Mouse (Mus musculus) left cerebral cortex, postnatal 10 days (tissue): ENCODE data around the gene Robo1. TPM values are rescaled to one million over a fixed set of nuclear protein-coding genes. Genes with fewer than 3 reads are reported as not detected.

ENCODE experiments used
- DNase-seq, 2 experiments: peaks; one replicate each; pipeline ENCODE4 v3.0.0; 2021 to 2022; ENCODE audit warnings: low spot score in 2 of 2, mixed read lengths in 1 of 2; ENCODE audit errors: extremely low spot score in 1 of 2
- intact Hi-C: fragments of 180-260 bp; cut with DNase I; formaldehyde crosslinking; loops from one replicate; pipeline ENCODE4 v1.15.1; 2025
- total RNA-seq, 2 experiments: library from RNA; stranded (reverse); gene quantifications; 2 replicates each; pipeline ENCODE4 v1.2.3; 2021

Gene Robo1
- total RNA-seq, 2 experiments from 2014 or later: 96.8 to 101 TPM

DNA sequence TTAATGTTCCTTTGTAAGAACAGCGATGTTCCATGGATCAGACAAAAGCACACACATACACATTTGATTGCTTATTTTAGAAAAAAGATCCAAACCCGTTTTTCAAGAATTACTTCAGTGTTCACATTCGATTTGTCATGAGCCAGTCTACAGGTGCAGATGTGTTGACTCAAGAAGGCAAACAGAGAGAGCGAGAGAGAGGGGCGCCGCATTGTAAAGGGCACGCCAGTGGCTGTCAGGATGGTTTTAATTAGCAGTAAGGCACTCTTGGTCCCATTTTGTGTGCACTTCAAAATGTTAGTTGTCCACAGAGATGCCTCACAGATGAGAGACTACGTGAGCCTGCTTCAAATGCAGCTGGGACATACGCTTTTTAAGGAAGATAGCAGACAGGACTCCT, 470.4 kb downstream of the Robo1 start:
- intact Hi-C loops: no loop called here
- no peak for DNase-seq

DNA sequence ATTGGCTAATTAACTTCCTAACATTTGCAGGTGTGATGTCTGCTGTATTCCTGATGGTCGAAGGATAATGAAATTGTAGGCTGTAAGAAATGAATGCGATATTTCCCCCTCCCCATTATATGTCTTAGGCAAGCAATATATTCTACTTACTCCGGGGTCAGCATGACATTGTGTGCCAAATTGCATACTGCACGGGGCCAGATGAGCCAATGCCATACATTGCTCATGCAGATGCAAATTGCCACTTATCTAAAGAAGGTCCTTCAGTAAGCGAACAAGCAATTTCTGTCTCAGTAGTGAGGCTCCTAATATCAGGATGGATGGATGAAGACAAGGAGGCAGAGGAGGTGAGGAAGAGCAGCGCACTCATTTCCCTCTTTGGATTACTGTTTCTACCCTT, 474.1 kb downstream of the Robo1 start:
- DNase-seq: no peak
- intact Hi-C loops: no loop called here

DNA sequence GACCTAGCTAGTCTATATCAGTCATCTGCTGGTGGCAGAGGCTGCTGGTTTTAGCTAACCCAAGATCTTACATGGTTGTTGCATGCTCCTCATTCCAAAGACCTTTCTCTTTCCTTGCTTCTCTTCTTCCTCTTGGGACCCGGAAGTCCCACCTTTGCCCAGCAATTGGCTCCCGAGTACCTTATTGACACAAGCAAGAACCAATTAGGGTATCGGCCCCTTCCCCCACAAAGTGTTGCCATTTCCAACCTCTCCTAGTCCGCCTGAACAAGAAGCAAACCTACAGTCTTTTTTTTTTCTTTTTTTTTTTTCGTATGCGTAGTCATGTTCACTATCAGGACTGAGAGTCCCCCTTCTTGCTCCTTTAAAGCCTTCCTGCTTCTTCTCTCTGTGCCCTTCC, 478.0 kb downstream of the Robo1 start:
- DNase-seq: no peak

DNA sequence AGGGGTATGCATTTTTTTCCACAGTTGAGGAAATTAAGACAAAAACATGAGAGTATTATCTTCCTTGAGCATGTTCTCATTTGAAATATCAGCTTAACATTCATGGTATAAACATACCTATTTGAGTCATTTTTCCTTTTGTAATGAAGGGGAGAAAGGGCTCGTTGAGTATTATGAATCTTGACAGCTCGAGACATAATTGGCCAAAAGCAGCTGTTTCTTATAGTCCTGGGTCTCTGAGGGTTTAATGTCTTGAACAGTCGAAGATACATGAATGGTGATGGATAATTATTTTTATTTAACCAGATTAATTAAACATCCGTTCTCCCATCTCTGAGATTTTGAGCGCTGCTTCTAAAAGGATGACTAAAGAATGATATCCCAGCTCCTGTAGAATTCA, 478.5 kb downstream of the Robo1 start:
- intact Hi-C loops: no loop called here

More for the DNA sequence above, 478.0 kb downstream of the Robo1 start:
- intact Hi-C loops: no loop called here

DNA sequence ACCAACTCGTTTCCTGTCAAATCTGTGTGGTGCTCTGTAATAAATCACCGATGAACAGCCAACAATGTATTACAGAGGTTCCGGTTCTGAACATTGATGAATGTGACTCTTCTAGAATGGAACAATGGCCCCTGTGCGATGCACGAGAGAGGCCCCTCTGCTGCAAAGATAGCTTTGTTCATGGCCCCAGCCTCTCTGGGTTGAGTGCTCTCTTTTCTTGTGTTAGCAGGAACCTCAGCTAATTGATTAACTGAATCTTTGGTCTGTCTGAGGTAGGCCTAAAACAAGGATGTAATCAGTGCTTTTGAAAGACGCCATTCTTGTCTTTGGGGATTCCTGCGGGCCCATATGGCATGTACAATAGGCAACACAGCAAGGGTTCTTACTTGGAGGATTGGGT, 479.9 kb downstream of the Robo1 start:
- DNase-seq: no peak
- intact Hi-C loops: no loop called here

More for the DNA sequence above, 478.5 kb downstream of the Robo1 start:
- DNase-seq: no peak

DNA sequence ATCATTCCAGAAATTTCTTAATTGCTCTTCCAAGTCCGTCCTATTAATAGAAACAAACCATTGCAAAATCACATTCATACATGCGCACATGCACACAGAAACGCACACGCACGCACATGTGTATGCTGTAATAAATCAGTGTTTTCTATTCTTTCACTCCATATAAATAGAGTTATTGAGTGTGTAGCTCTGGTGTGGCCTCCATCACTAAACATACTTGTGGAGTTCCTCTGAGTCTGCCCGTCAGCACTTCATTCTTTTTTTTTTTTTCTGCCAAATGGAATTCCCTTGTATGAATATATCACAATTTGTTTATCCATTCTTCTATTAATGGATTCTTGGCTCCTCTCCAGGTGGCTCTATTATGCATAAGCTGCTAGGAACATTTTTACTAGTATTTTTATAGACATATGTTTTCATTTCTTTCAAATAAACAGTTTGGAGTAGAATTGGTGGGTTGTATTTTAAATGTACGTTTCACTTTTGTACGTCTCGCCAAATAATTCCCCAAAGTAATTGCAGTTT, 483.1 kb downstream of the Robo1 start:
- no peak for DNase-seq
- intact Hi-C loops: no loop called here

DNA sequence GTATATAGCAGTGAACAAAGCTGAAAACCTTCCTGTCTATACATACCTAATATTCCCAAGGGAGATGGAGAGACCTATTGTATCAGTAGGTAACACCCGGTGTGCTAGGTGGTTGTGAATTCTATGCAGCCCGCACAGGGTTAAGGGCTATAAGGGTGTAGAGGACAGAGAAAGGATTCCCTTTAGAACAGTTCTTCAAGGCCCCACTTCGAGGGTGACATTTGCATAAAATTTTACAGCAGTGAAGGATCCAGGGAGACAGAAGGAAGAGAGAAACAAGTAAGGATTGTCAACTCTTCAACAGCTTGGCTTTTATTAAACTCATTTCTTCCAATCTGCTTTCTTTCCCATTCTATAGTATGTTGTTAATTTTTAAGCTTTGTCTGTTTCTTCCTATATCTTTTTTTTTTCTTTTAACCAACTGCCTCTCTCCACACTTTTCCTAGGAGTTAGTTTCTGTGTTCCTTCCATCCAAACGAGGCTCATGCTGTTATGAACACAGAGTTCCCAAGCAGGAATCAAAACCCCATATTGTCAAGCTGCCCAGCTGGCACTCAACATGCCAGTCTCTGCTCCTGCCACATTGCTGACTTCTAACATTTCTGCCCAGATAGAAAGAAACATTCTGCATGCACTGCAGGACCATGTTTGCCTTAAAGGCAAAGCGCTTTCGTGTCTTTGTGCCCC, 486.7 kb downstream of the Robo1 start:
- DNase-seq: peak in 1 of 2 experiments; percentile 22
- intact Hi-C loops: no loop called here

DNA sequence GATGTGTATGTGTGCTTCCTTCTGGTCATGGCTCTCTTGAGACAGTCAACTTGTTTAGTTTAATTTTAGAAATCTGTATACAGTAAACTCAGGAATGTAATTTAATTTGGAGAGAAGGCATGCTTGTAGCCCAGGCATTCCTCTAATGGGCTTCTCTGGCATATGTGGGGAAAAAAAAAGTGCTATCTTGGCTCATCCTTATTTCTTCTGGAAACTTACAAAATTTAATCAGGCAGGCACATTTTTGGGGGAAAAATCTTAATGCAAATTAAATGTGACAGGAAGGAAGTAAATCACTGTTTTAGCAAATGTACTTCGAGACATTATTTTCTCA, 487.2 kb downstream of the Robo1 start:
- DNase-seq: no peak
- intact Hi-C loops: no loop called here

DNA sequence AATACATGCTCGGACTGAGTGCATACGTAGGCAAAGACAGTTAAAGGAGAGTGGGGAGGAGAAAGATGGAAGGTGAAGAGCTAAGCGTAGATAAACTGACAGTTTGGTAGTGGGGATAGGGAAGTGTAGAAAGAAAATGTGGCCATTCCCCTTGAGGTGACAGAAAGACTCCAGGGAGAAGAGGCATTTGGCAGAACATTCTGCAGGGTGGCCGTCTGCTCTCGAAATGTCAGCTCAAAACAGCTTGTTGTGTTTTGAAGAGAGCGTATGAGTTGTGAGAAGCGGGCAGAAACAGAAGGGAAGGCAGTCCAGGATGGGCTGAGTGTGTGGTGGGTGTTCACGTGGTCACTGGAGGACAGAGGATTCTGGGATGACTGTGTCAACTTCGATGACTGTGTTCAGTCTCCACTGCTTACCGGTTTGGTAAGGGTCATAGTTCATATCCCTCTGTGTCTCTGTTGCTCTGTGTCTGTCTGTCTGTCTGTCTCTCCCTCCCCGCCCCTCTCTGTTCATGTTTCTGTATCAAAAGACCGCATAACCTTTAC, 490.4 kb downstream of the Robo1 start:
- intact Hi-C loops: no loop called here
- no peak for DNase-seq

DNA sequence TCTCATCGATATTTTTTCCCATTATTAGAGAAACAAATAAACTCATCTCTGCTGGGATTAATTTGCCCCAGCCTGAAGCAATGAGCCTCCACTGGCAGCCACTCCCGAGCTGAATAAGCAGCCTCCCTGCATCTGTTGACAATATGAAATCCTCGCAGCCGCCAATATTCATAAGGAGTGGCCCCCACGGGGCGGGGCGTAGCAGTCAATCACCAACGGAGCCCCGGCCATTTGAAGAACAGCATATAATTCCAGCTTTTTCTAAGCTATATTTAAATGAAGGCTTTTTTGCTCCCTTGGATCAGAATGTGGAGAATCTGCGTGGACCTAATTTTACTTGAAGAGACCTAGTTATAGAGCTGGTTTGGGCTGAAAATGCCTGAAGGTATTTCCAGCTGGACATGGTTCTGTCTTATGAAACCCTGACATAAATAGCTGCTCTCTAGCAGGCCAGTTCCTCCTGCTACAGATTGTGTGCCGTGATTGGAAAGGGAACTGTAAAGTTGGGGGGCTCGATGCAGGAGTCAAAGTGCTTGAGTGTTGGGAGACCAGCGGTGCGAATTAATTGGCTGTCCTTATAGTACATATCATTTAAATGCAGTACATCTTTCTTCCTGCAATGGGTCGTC, 492.1 kb downstream of the Robo1 start:
- intact Hi-C loops: no loop called here
- DNase-seq: peak in 1 of 2 experiments; percentile 26

DNA sequence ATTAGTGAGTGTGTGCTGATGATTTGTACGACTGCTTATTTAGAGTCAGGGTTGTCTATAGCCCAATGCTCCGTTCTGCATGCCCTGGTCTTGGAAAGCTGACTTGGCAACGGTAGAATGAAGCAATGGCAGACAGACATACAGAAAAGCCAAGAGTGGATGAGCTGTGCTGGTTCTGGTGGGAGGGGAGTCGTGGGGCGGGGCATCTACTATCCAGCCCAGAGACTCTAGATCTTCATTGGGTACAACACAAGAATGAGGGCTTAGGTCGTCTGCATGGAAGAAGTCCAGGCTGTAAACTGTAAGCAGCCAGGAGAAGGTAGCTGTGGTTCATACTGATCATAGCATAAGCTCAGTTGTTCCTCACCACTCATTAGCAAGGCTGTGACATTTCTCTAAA, 492.7 kb downstream of the Robo1 start:
- intact Hi-C loops: no loop called here
- DNase-seq: no peak

DNA sequence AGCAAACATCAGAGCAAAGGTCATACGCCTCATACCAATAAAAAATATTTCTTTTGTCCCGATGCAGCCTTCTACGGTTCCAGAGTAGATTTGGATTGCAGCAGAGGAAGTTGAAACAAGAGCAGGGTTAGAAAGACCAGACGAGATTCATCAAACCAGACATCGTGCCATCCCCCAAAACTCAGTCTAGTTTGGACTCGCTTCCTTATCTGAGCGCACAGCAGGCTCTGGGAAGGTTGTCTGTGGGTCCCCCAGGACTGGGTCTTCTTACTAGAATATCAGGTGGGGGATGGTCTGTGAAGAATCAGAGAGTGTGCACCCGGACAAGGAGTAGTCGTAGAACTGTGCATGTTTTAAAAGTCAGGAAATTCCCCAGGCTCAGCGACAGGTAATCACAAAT, 500.2 kb downstream of the Robo1 start:
- intact Hi-C loops: no loop called here
- no peak for DNase-seq

DNA sequence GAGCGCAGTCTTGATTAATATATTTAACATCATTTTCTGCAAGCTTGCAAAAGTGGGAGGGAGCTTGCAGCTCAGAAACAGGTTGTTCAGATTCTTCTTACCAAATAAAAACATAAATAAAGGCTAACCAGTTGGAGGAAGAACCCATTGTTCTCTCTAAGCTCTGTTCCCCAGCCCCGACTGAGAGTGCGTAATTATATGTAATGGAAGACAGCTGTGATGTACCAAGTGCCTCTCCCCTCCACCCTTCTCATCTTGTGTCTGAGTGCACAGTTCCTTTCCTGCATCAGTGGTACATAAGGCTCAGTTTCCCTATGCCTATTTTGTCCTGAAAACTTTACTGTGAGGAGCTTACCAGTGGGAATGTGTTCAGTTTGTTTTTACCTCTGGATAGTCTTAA, 502.8 kb downstream of the Robo1 start:
- intact Hi-C loops: no loop called here
- DNase-seq: no peak

DNA sequence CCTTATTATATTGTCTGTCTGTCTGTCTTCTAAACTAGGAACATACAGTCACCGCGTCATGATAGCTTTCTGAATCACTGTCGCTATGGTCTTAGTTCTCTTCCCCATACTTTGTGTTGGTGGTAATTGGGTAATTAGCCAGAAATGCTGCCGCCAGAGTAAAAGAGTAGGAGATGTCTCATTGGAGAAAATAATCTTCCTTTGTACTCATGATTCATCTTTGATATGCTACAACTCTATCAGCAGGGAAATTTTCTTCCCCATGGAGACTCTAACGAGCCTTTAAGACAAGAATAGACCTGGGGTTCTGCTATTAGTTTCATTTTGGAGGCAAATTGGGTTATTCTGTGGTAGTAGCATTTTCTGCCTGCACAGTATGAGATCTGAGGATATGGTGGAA, 503.4 kb downstream of the Robo1 start:
- no peak for DNase-seq
- intact Hi-C loops: no loop called here

DNA sequence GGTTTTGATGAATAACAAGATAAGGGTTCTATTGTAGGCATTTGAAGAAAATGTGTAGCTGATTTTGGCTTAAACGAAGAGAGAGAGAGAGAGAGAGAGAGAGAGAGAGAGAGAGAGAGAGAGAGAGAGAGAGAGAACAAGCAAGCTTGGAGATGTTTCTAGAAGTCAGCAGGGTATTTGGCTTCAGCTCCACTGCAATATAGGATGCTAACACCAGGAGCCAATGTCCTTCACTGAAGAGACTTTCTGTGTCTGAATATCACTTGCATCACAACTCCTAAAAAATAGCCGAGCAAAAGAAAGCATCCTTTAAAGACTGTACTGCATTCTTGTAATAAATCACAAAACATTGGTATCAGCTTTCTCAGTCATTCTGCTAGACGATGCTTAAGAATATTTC, 503.8 kb downstream of the Robo1 start:
- DNase-seq: no peak
- intact Hi-C loops: no loop called here

DNA sequence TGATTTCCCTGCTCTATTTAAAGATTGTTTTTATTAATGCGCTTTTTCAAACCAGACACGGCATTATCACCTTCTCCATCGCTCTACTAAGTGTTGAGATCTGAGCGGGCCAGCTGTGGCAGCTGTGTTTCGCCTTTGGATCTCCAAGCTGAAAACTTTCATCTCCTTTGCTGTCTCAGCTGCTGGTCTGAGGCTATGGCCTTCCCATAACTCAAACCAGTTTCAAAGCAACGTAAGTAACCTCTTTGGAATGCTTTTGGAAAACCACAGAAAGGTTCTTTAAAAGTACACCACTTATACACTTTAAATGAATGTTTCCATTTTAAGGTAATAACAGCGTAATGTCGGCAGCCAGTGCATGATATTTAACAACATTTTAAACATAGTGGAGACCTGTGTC, 520.3 kb downstream of the Robo1 start:
- intact Hi-C loops: no loop called here

DNA sequence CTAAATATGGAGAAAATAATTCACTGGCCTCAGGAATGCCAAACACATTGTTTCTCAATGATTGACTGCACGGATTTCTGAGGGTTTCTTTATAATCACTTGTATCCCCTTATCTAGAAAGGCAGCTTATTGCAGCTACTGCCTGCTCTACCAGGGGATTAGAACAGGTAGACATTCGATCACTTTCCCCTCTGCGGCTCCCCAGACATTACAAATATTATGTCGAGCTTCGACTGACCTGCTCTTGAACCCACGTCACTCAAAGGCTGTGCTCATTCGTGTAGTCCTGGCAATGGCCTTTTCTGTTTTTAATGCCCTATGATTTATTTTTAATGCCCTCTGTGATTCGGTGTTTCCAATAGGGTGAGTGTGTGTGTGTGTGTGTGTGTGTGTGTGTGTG, 521.4 kb downstream of the Robo1 start:
- intact Hi-C loops: no loop called here
- no peak for DNase-seq

More for the DNA sequence above, 520.3 kb downstream of the Robo1 start:
- DNase-seq: no peak

DNA sequence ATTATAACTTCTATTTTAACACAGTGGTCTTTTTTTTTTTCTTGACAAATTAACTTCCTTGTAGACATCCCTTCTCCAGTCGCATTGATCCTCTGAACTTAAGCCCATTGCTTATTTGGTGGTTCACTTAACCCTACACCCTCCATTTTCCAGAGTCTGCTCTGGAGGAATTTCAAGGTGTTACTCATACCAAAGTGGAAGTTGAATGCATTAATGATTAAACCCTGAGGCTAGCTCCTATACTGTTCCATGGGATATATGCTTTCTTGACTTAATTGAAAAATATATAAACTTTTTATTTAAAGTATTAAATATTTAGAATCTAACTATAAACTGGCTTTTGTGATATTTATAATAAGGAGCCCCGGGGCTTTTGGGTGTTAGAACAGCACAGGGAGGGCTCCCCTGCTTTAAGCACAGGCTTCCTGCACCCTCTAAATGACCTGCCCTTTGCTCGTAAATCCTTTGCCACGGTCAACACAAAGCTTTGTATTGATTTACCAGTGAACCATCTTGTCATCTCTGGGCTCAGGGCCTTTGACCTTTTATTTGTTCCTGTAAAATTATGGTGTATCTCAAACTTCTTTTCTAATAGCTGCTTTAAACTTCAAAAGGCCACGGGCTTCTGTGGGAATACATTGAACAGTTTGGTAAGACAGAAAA, 522.4 kb downstream of the Robo1 start:
- no peak for DNase-seq
- intact Hi-C loops: no loop called here

DNA sequence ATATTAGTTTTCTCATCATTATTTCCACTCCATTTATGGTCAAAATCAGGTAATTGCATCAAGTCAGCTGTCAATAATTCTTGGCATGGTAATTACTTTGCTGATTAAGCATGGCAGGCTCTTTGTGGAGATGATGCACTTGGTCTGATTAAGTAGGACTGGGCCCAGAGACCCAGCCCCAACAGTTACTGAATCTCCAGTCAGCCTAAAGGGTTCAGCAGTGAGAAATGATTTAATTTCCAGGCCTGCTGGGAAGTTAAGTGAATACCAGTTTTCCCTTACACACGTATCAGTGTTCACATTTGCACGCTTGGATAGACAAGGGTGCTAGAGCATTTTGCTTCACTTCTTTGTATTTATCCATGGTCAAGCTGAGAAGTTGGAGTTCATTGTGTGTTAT, 526.2 kb downstream of the Robo1 start:
- DNase-seq: no peak
- intact Hi-C loops: no loop called here

DNA sequence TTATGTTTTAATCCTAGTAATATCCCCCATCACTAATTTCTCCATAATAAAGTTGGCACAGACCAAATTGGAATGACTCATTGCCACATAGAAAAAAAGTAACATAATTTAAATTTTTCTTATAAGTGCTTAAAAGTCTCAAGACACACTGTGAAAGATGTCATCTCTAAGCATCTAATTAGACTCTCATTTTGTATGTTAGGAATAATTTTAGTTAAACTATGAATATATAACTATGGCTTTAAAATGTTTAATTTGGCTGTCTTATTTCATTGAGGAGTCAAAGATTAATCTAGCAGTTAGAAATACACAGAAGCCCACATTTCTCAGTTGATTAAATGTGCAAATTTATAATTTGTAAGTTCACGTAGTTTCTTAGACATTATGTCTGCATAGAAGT, 530.9 kb downstream of the Robo1 start:
- DNase-seq: no peak
- intact Hi-C loops: no loop called here
